In the genomic region with DNA sequence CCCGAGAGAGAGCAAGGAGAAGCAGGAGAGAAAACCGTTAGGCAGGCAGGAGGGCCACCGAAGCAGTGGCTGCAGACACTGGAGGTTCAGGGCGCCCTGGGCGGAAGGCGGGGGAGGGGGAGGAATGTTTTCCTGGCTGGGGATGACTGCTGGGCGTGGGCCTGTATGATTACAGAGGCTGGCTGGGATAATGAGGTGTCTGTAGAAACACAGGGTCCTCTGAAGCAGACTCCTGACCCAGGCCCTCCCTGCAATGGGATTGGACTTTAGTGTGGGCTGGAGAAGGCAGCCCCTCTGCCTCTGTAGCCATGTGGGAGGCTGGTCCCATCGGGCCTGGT, we compare ENCODE assay signal across 8 mouse cellular contexts.
DNase-seq lines count a peak whose midpoint lies in the region.

No protein-coding gene starts in this region.

- H3K4me3 ChIP-seq in limb, embryonic 10.5 days: peak overlapping the region; percentile 21

- H3K27me3 ChIP-seq in limb, embryonic 10.5 days (ENCODE audit: low read depth, poor library complexity, severe bottlenecking): no peaks in the 10 kb centered on the region

- H3K4me1 ChIP-seq in limb, embryonic 10.5 days: peaks cover 84% of the 10 kb centered on the region

- no peaks in the 10 kb centered on the region for H3K36me3 ChIP-seq in limb, embryonic 10.5 days

- H3K27ac ChIP-seq in limb, embryonic 10.5 days: peak overlapping the region; percentile 85

- peak; percentile 81 for DNase-seq in adrenal gland, postnatal 14 days
- DNase-seq in adrenal gland, postnatal 25 days: no peak
- DNase-seq in 3T3-L1 (ENCODE audit: low read depth, low spot score): peak; percentile 72
- peak; percentile 69 for DNase-seq in heart, adult 8-10 months (ENCODE audit: low spot score)
- DNase-seq in limb, embryonic 10.5 days (ENCODE audit: low spot score): peak; percentile 58
- peak; percentile 66 for DNase-seq in retina, postnatal 1 day
- no peak for DNase-seq in frontal cortex, postnatal 36 days (ENCODE audit: low spot score in 2 of 2)
- DNase-seq in spleen, postnatal 4 days (ENCODE audit: low spot score in 2 of 2): no peak

- WGBS in limb, embryonic 10.5 days: 11% methylated on average over 8 of the region's 8 CpGs

- H3K9me3 ChIP-seq in limb, embryonic 10.5 days (replicated peaks): no peaks in the 10 kb centered on the region

Comparison
In these comparisons a context has a peak if more than half of its experiments do, and no peak if none do; other contexts are left out.
1. DNase-seq: peak in adrenal gland, postnatal 14 days (single experiment), 3T3-L1 (single experiment), heart, adult 8-10 months (single experiment), limb, embryonic 10.5 days (single experiment) and retina, postnatal 1 day (single experiment); none in adrenal gland, postnatal 25 days (single experiment), frontal cortex, postnatal 36 days (0 of 2) and spleen, postnatal 4 days (0 of 2).